In the genomic region with DNA sequence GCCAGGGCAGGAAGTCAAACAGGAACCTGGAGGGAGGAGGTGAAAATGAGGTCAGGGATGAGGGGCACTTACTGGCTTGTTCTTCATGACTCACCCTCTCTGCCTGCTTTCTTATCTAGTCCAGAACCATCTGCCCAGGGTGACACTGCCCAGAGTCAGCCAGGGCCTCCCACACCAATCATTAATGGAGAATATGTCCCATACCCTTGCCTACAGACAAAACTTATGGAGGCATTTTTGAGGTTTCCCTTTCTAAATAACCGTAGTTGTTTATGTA, we compare ENCODE assay signal across 12 mouse cellular contexts. TPM values are rescaled to one million over a fixed set of nuclear protein-coding genes. Genes with fewer than 3 reads are reported as not detected.
DNase-seq lines count a peak whose midpoint lies in the region; ATAC-seq lines count a peak whose summit lies in the region.
"Had no signal": no experiment of that assay in that cellular context is flagged by ENCODE, and none has a peak within 500 bp of the region (broad histone marks: within the 10 kb centered on the region; RNA-seq: fewer than 3 reads in every experiment).

No protein-coding gene starts in this region.

- peak; percentile 54; the same call in 1 of the 2 replicates for ATAC-seq in heart, embryonic 15.5 days (replicated peaks; ENCODE audit: insufficient number of reproducible peaks, insufficient read depth, low FRiP score, low read depth)
- ATAC-seq in liver, embryonic 16.5 days (ENCODE audit: low read depth) = peak; percentile 30; the same call in 1 of the 2 replicates

- peaks cover 3% of the 10 kb centered on the region; the same call in 1 of the 2 replicates for H3K4me1 ChIP-seq in heart, embryonic 15.5 days (replicated peaks)
- H3K4me1 ChIP-seq in liver, embryonic 16.5 days (ENCODE audit: control insufficient read depth, low read depth, low read length) = no peaks in the 10 kb centered on the region
- H3K4me1 ChIP-seq: lung, embryonic 15.5 days had no signal

- H3K27me3 ChIP-seq in heart, embryonic 15.5 days = no peaks in the 10 kb centered on the region
- no peaks in the 10 kb centered on the region for H3K27me3 ChIP-seq in liver, embryonic 16.5 days (ENCODE audit: control insufficient read depth, insufficient read depth, low read depth, low read length)
- H3K27me3 ChIP-seq: forebrain, embryonic 12.5 days; hindbrain, embryonic 12.5 days; lung, embryonic 15.5 days; neural tube, embryonic 13.5 days had no signal

- WGBS in heart, embryonic 15.5 days = 63% methylated on average over 1 of the region's 1 CpGs
- WGBS in liver, embryonic 16.5 days (ENCODE audit: insufficient replicate concordance) = 40% methylated on average over 1 of the region's 1 CpGs

- H3K27ac ChIP-seq in heart, embryonic 15.5 days = no peak overlapping the region
- no peak overlapping the region for H3K27ac ChIP-seq in liver, embryonic 16.5 days (ENCODE audit: low read length)
- H3K27ac ChIP-seq: forebrain, embryonic 12.5 days; hindbrain, embryonic 12.5 days; lung, embryonic 15.5 days; neural tube, embryonic 13.5 days had no signal

- no peak overlapping the region for H3K4me2 ChIP-seq in heart, embryonic 15.5 days
- H3K4me2 ChIP-seq in liver, embryonic 16.5 days (ENCODE audit: low read depth, low read length) = no peak overlapping the region
- H3K4me2 ChIP-seq: forebrain, embryonic 12.5 days; hindbrain, embryonic 12.5 days; lung, embryonic 15.5 days; neural tube, embryonic 13.5 days had no signal

- no peak overlapping the region for H3K4me3 ChIP-seq in heart, embryonic 15.5 days
- H3K4me3 ChIP-seq in liver, embryonic 16.5 days (ENCODE audit: low read depth, low read length) = no peak overlapping the region
- H3K4me3 ChIP-seq: forebrain, embryonic 12.5 days; hindbrain, embryonic 12.5 days; lung, embryonic 15.5 days; neural tube, embryonic 13.5 days had no signal

- DNase-seq in heart, adult 9 months (ENCODE audit: low spot score in 2 of 2) = no peak
- peak; percentile 36 for DNase-seq in CD4-positive helper T cell, adult 2 months (ENCODE audit: low read depth, low spot score)
- peak; percentile 56 for DNase-seq in adrenal gland, postnatal 14 days
- DNase-seq in layer of hippocampus, adult 8-10 months (ENCODE audit: low spot score in 2 of 2) = no peak
- DNase-seq in frontal cortex, postnatal 36 days (ENCODE audit: low spot score in 2 of 2) = no peak
- DNase-seq in testis, postnatal 10 days (ENCODE audit: low spot score) = no peak

- H3K9me3 ChIP-seq in heart, embryonic 15.5 days (replicated peaks) = no peaks in the 10 kb centered on the region
- no peaks in the 10 kb centered on the region for H3K9me3 ChIP-seq in liver, embryonic 16.5 days (replicated peaks; ENCODE audit: control insufficient read depth, low read length)
- H3K9me3 ChIP-seq: forebrain, embryonic 12.5 days; hindbrain, embryonic 12.5 days; lung, embryonic 15.5 days; neural tube, embryonic 13.5 days had no signal

- no peaks in the 10 kb centered on the region for H3K36me3 ChIP-seq in heart, embryonic 15.5 days
- H3K36me3 ChIP-seq in liver, embryonic 16.5 days (ENCODE audit: control insufficient read depth, insufficient read depth) = no peaks in the 10 kb centered on the region
- H3K36me3 ChIP-seq: forebrain, embryonic 12.5 days; hindbrain, embryonic 12.5 days; lung, embryonic 15.5 days; neural tube, embryonic 13.5 days had no signal

- H3K9ac ChIP-seq in heart, embryonic 15.5 days = no peak overlapping the region
- H3K9ac ChIP-seq in liver, embryonic 16.5 days (ENCODE audit: low read depth, low read length) = no peak overlapping the region
- H3K9ac ChIP-seq: forebrain, embryonic 12.5 days; hindbrain, embryonic 12.5 days; lung, embryonic 15.5 days; neural tube, embryonic 13.5 days had no signal

RNA-seq across cellular contexts. Expression of gene Bace2, which starts 46.0 kb away (rescaled TPM):
- 49.2 and 54.5 TPM in 2 replicates for polyA plus RNA-seq in heart, embryonic 15.5 days (2015; fragmentation: Nextera tagmentation; extraction: Ambion mirVana)
- 11.4 and 14.3 TPM in 2 replicates for total RNA-seq in adrenal gland, postnatal 14 days (2021)
- 6.7 and 8.4 TPM in 2 replicates for polyA plus RNA-seq in liver, embryonic 16.5 days (2015; fragmentation: Nextera tagmentation; extraction: Ambion mirVana)
- total RNA-seq in layer of hippocampus, adult 8-10 months (2022) = 10 to 100 TPM in 1 of 4 experiments, 1 to 10 TPM in 3; 5.4 to 10.4 (median 8.3) TPM

Comparison
In these comparisons a context has a peak if more than half of its experiments do, and no peak if none do; other contexts are left out.
1. DNase-seq: peak in CD4-positive helper T cell, adult 2 months (single experiment) and adrenal gland, postnatal 14 days (single experiment); none in heart, adult 9 months (0 of 2), layer of hippocampus, adult 8-10 months (0 of 2), frontal cortex, postnatal 36 days (0 of 2) and testis, postnatal 10 days (single experiment).